Mouse (Mus musculus) intestine, embryonic 15.5 days (tissue): Measurements from ENCODE around the gene Shroom4. TPM values are rescaled to one million over a fixed set of nuclear protein-coding genes. Genes with fewer than 3 reads are reported as not detected.

ENCODE experiments used
- polyA plus RNA-seq: library from polyadenylated mRNA; unstranded; fragments of >200 nt; fragmentation: Nextera tagmentation; extraction: Ambion mirVana; gene quantifications from 2 replicates; pipeline ENCODE4 v1.2.1, GENCODE M21; 2015

Gene Shroom4
- polyA plus RNA-seq, 1 experiment from 2014 or later: 1.9 TPM

Other genes starting within 250 kb of the Shroom4 start
- gene Nudt10, start 226.8 kb upstream of the Shroom4 start, polyA plus RNA-seq: 4.4 and 4.8 TPM in 2 replicates
- gene Bmp15, start 79.1 kb upstream of the Shroom4 start, polyA plus RNA-seq: 0.06 TPM in 1 of 2 replicates, not detected in the other